Mouse (Mus musculus) embryonic facial prominence, embryonic 12.5 days (tissue): ENCODE data around the gene Dnmbp. TPM values are rescaled to one million over a fixed set of nuclear protein-coding genes. Genes with fewer than 3 reads are reported as not detected.

Source experiments
- ATAC-seq: fragments of 200-750 bp; cut with Nextera tagmentation; 2 replicates; pipeline ENCODE4 v1.8.0; 2017; ENCODE audit not compliant: insufficient number of reproducible peaks, insufficient read depth, low FRiP score, low TSS enrichment
- H3K27ac ChIP-seq: fragments of 300-500 bp; sonication (generic); 2 replicates; pipeline ENCODE4 v1.5.1; 2016; ENCODE audit warnings: mild to moderate bottlenecking
- H3K27me3 ChIP-seq: fragments of 300-500 bp; sonication (generic); 2 replicates; pipeline ENCODE4 v1.6.1; 2016; ENCODE audit warnings: mild to moderate bottlenecking, moderate library complexity
- H3K36me3 ChIP-seq: fragments of 300-500 bp; sonication (generic); 2 replicates; pipeline ENCODE4 v1.6.1; 2016; ENCODE audit warnings: mild to moderate bottlenecking
- H3K4me1 ChIP-seq: fragments of 300-500 bp; sonication (generic); 2 replicates; pipeline ENCODE4 v1.6.1; 2016
- H3K4me2 ChIP-seq: fragments of 300-500 bp; sonication (generic); replicated peaks from 2 replicates; pipeline ENCODE4 v1.6.1; 2016; ENCODE audit warnings: mild to moderate bottlenecking, moderate library complexity
- H3K4me3 ChIP-seq: fragments of 300-500 bp; sonication (generic); 2 replicates; pipeline ENCODE4 v1.5.1; 2016; ENCODE audit warnings: mild to moderate bottlenecking
- H3K9ac ChIP-seq: fragments of 300-500 bp; sonication (generic); 2 replicates; pipeline ENCODE4 v1.6.1; 2016; ENCODE audit warnings: mild to moderate bottlenecking, moderate library complexity
- H3K9me3 ChIP-seq: fragments of 300-500 bp; sonication (generic); 2 replicates; pipeline ENCODE4 v1.6.1; 2016; ENCODE audit warnings: mild to moderate bottlenecking, moderate library complexity
- WGBS: fragments of 180-500 bp; shearing (Covaris S2); methylation state at CpG from one replicate; pipeline ENCODE4 v1.1.7; 2016; 5-methylcytosine and 5-hydroxymethylcytosine counted together
- polyA plus RNA-seq: library from polyadenylated mRNA; unstranded; fragments of >200 nt; fragmentation: Nextera tagmentation; extraction: Ambion mirVana; gene quantifications from 2 replicates; pipeline ENCODE4 v1.2.1, GENCODE M21; 2016

The Dnmbp gene
- polyA plus RNA-seq, 1 experiment from 2014 or later = 22.9 TPM

- peaks cover 5% of the 10 kb centered on the region for H3K4me1 ChIP-seq
- ATAC-seq = no peak
- H3K27me3 ChIP-seq = peaks cover 4% of the 10 kb centered on the region; the same call in 1 of the 2 replicates
- H3K9me3 ChIP-seq = 0 out of 2 replicates have a peak, but pooled peaks cover 5% of the 10 kb centered on the region
- H3K4me2 ChIP-seq = peak overlapping the region; percentile 26
- no peaks in the 10 kb centered on the region for H3K36me3 ChIP-seq
- no peak overlapping the region for H3K27ac ChIP-seq
- H3K4me3 ChIP-seq = no peak overlapping the region
- 14% methylated on average over 32 of the region's 32 CpGs for WGBS
- H3K9ac ChIP-seq = no peak overlapping the region
These were observed 19.3 kb downstream of the Dnmbp start for GRCm38 (mm10) chr19:43920453-43921300.

GRCm38 (mm10) chr19:43919841-43920240 is 20.1 kb downstream of the Dnmbp start:
- Histone ChIP-seq H3K4me3 (no peak overlapping the region), H3K4me2 (no peak overlapping the region), H3K4me1 (peaks cover 5% of the 10 kb centered on the region), H3K9me3 (0 out of 2 replicates have a peak, but pooled peaks cover 5% of the 10 kb centered on the region), H3K9ac (no peak overlapping the region), H3K27ac (no peak overlapping the region), H3K36me3 (no peaks in the 10 kb centered on the region), H3K27me3 (peaks cover 4% of the 10 kb centered on the region; the same call in 1 of the 2 replicates)
- no peak for ATAC-seq
- WGBS = 88% methylated on average over 4 of the region's 4 CpGs

- 0 out of 2 replicates have a peak, but pooled peaks cover 5% of the 10 kb centered on the region for H3K9me3 ChIP-seq
- peaks cover 5% of the 10 kb centered on the region for H3K4me1 ChIP-seq
- no peaks in the 10 kb centered on the region for H3K36me3 ChIP-seq
- no peak overlapping the region for H3K9ac ChIP-seq
- no peak overlapping the region for H3K27ac ChIP-seq
- peaks cover 4% of the 10 kb centered on the region; the same call in 1 of the 2 replicates for H3K27me3 ChIP-seq
- 76% methylated on average over 3 of the region's 3 CpGs for WGBS
- no peak overlapping the region for H3K4me2 ChIP-seq
- no peak overlapping the region for H3K4me3 ChIP-seq
- no peak for ATAC-seq
These were observed 21.2 kb downstream of the Dnmbp start for GRCm38 (mm10) chr19:43918834-43919233.

GRCm38 (mm10) chr19:43917763-43918162 is 22.2 kb downstream of the Dnmbp start:
- no peak for ATAC-seq
- no peak overlapping the region for H3K9ac ChIP-seq
- H3K36me3 ChIP-seq = no peaks in the 10 kb centered on the region
- H3K27ac ChIP-seq = no peak overlapping the region
- H3K27me3 ChIP-seq = peaks cover 4% of the 10 kb centered on the region; the same call in 1 of the 2 replicates
- no peaks in the 10 kb centered on the region for H3K9me3 ChIP-seq
- WGBS = 74% methylated on average over 6 of the region's 6 CpGs
- H3K4me1 ChIP-seq = peaks cover 5% of the 10 kb centered on the region
- no peak overlapping the region for H3K4me2 ChIP-seq
- no peak overlapping the region for H3K4me3 ChIP-seq

GRCm38 (mm10) chr19:43917406-43917691 is 22.6 kb downstream of the Dnmbp start:
- Histone ChIP-seq H3K4me2 (no peak overlapping the region), H3K4me3 (no peak overlapping the region), H3K9me3 (no peaks in the 10 kb centered on the region), H3K36me3 (no peaks in the 10 kb centered on the region), H3K27ac (no peak overlapping the region), H3K27me3 (peaks cover 4% of the 10 kb centered on the region; the same call in 1 of the 2 replicates), H3K4me1 (peaks cover 5% of the 10 kb centered on the region), H3K9ac (no peak overlapping the region)
- ATAC-seq = no peak
- WGBS = 60% methylated on average over 2 of the region's 2 CpGs

GRCm38 (mm10) chr19:43916586-43917405 is 23.2 kb downstream of the Dnmbp start:
- Histone ChIP-seq H3K9me3 (no peaks in the 10 kb centered on the region), H3K4me1 (peaks cover 5% of the 10 kb centered on the region), H3K9ac (no peak overlapping the region), H3K4me3 (no peak overlapping the region), H3K36me3 (no peaks in the 10 kb centered on the region), H3K27me3 (peaks cover 4% of the 10 kb centered on the region; the same call in 1 of the 2 replicates), H3K4me2 (no peak overlapping the region), H3K27ac (no peak overlapping the region)
- 70% methylated on average over 21 of the region's 21 CpGs for WGBS
- no peak for ATAC-seq

- H3K4me3 ChIP-seq = no peak overlapping the region
- 0 out of 2 replicates have a peak, but pooled peaks cover 4% of the 10 kb centered on the region for H3K36me3 ChIP-seq
- no peak overlapping the region for H3K27ac ChIP-seq
- H3K9ac ChIP-seq = no peak overlapping the region
- H3K9me3 ChIP-seq = no peaks in the 10 kb centered on the region
- peaks cover 2% of the 10 kb centered on the region for H3K4me1 ChIP-seq
- no peak for ATAC-seq
- 58% methylated on average over 9 of the region's 9 CpGs for WGBS
- no peaks in the 10 kb centered on the region for H3K27me3 ChIP-seq
- H3K4me2 ChIP-seq = no peak overlapping the region
These were observed 24.6 kb downstream of the Dnmbp start for GRCm38 (mm10) chr19:43915431-43915830.

- H3K27me3 ChIP-seq = no peaks in the 10 kb centered on the region
- no peak overlapping the region for H3K27ac ChIP-seq
- H3K4me3 ChIP-seq = no peak overlapping the region
- ATAC-seq = no peak
- no peaks in the 10 kb centered on the region for H3K9me3 ChIP-seq
- 89% methylated on average over 9 of the region's 9 CpGs for WGBS
- H3K36me3 ChIP-seq = 0 out of 2 replicates have a peak, but pooled peaks cover 4% of the 10 kb centered on the region
- no peak overlapping the region for H3K9ac ChIP-seq
- H3K4me1 ChIP-seq = no peaks in the 10 kb centered on the region
- H3K4me2 ChIP-seq = no peak overlapping the region
These were observed 25.0 kb downstream of the Dnmbp start for GRCm38 (mm10) chr19:43914986-43915385.

- Histone ChIP-seq H3K9me3 (no peaks in the 10 kb centered on the region), H3K9ac (no peak overlapping the region), H3K27me3 (no peaks in the 10 kb centered on the region), H3K4me1 (no peaks in the 10 kb centered on the region), H3K27ac (no peak overlapping the region), H3K4me2 (no peak overlapping the region), H3K4me3 (no peak overlapping the region), H3K36me3 (0 out of 2 replicates have a peak, but pooled peaks cover 10% of the 10 kb centered on the region)
- ATAC-seq = no peak
- WGBS = 80% methylated on average over 4 of the region's 4 CpGs
These were observed 27.1 kb downstream of the Dnmbp start for GRCm38 (mm10) chr19:43912775-43913486.

- WGBS = 85% methylated on average over 7 of the region's 7 CpGs
- no peak for ATAC-seq
- Histone ChIP-seq H3K4me3 (no peak overlapping the region), H3K9ac (no peak overlapping the region), H3K36me3 (peaks cover 21% of the 10 kb centered on the region), H3K27me3 (no peaks in the 10 kb centered on the region), H3K4me2 (no peak overlapping the region), H3K4me1 (no peaks in the 10 kb centered on the region), H3K9me3 (no peaks in the 10 kb centered on the region), H3K27ac (no peak overlapping the region)
These were observed 33.5 kb downstream of the Dnmbp start for GRCm38 (mm10) chr19:43906492-43906891.

GRCm38 (mm10) chr19:43905985-43906384 is 34.0 kb downstream of the Dnmbp start:
- H3K36me3 ChIP-seq = peaks cover 19% of the 10 kb centered on the region
- H3K4me3 ChIP-seq = no peak overlapping the region
- no peak overlapping the region for H3K4me2 ChIP-seq
- no peak overlapping the region for H3K27ac ChIP-seq
- no peaks in the 10 kb centered on the region for H3K27me3 ChIP-seq
- 38% methylated on average over 5 of the region's 5 CpGs for WGBS
- no peak for ATAC-seq
- H3K4me1 ChIP-seq = no peaks in the 10 kb centered on the region
- H3K9ac ChIP-seq = no peak overlapping the region
- H3K9me3 ChIP-seq = no peaks in the 10 kb centered on the region
